Mouse (Mus musculus): ENCODE measurements around the gene Slc16a11. TPM values are rescaled to one million over a fixed set of nuclear protein-coding genes. Genes with fewer than 3 reads are reported as not detected.

The Slc16a11 gene
- total and polyA plus RNA-seq, 3 experiments: 0.34 to 9.6 (median 0.52) TPM

DNA sequence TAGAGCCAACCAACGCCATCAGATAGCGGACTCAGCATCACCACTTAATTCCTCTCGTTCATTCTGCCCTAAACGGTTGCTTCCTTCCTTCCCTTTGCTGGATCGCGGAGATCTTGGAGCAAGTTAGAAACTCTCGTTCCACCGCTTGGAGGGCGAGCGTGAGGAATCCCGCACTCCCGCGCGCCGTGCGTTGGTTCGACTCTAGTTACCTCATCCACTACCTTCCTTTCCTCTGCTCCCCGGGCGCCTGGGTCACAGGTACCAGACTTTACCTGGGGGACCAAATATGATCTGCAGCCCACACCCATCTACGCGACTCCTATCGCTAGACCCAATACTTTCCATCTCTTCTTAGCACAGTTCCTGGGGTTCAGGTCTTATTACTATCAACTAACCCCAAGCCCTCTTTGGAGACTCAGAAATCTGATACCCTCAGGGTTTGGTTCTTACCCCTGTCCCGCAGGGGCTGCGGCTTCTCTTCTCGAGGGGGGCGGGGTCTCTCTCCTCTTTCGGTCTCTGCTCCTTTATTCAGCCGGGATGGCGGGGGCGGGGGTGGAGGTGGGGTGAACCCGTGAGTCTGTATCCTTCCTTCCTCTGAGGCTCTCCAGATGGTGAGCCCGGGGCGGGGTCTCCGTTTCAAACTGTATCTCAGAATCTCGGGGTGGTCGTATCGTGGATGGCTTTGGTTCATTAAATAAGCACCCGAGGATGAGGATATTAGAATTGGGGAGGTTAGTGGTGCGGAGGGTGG lies 16.9 kb downstream of the Slc16a11 start, which contains the start of gene Bcl6b:
Gene Bcl6b, minus strand, starts transcription at position 539 of the 751 bp plus-strand sequence.
- H3K4me3 ChIP-seq: peak within 1 kb of the TSS; percentile 57
- peak within 1 kb of the TSS; percentile 62 for H3K9ac ChIP-seq (ENCODE audit: low read depth, low read length)
- H3K27ac ChIP-seq: peak within 1 kb of the TSS; percentile 94
- H3K36me3 ChIP-seq (ENCODE audit: control insufficient read depth, insufficient read depth, low read length): peaks cover under 1% of the 10 kb centered on the region
- H3K79me2 ChIP-seq (replicated peaks; ENCODE audit: control insufficient read depth, insufficient read depth, low read length): no peaks in the 10 kb centered on the region
- intact Hi-C loops (cut with DNase I): loop anchor here (1.0 kb wide), 1 partner anchor 8 kb away; the partner anchor contains the start of gene Slc16a13
- WGBS: 1% methylated on average over 39 of the region's 39 CpGs
- H3K27me3 ChIP-seq (ENCODE audit: control insufficient read depth, insufficient read depth, low read length): no peaks in the 10 kb centered on the region
- TF ChIP-seq EP300 (IDR thresholded peaks at IDR 0.05; ENCODE audit: insufficient read depth, low read depth, low read length): 0 out of 2 replicates have a peak, but pooled peaks have one; percentile 15
- peak; percentile 83 for TF ChIP-seq POLR2A (IDR thresholded peaks at IDR 0.05; ENCODE audit: insufficient read depth, low read depth, low read length)
- no peak for TF ChIP-seq CTCF (IDR thresholded peaks at IDR 0.05)
- H3K4me1 ChIP-seq (ENCODE audit: control insufficient read depth, insufficient read depth, low read length): peaks cover 6% of the 10 kb centered on the region; the same call in 1 of the 2 replicates
- peak; percentile 64 to 65 for DNase-seq

DNA sequence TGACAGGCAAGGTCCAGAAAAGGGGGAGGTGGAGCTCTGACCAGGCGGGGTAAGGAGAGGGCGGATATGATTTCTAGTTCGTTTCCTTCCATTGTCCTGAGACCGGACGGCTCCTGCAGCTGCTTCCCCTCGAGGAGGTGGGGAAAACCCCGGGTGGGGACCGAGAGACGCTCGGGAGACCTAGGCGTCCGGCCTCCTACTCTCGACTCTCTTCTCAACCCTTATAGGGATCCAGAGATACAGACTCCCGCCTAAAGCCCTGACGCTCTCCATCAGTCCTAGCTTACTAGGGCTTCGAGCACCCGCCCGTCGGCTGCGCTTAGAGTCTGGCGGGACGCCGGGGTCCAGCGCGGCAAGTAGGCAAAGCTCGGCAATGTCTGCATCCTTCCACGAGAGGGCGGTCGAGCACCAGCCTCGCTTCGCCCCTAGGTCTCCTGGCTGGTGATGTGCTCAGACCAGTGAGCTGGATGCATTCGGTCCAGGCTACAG lies 17.7 kb downstream of the Slc16a11 start:
- TF ChIP-seq CTCF (IDR thresholded peaks at IDR 0.05) (no peak), POLR2A (IDR thresholded peaks at IDR 0.05; ENCODE audit: insufficient read depth, low read depth, low read length) (peak; percentile 78; the same call in 1 of the 2 replicates), EP300 (IDR thresholded peaks at IDR 0.05; ENCODE audit: insufficient read depth, low read depth, low read length) (peak; percentile 97)
- WGBS: under 1% methylated on average over 32 of the region's 32 CpGs
- Histone ChIP-seq H3K36me3 (ENCODE audit: control insufficient read depth, insufficient read depth, low read length) (no peaks in the 10 kb centered on the region), H3K27me3 (ENCODE audit: control insufficient read depth, insufficient read depth, low read length) (no peaks in the 10 kb centered on the region), H3K79me2 (replicated peaks; ENCODE audit: control insufficient read depth, insufficient read depth, low read length) (no peaks in the 10 kb centered on the region), H3K4me1 (ENCODE audit: control insufficient read depth, insufficient read depth, low read length) (peaks cover 6% of the 10 kb centered on the region; the same call in 1 of the 2 replicates), H3K4me3 (peak overlapping the region; percentile 57), H3K27ac (peak overlapping the region; percentile 94), H3K9ac (ENCODE audit: low read depth, low read length) (peak overlapping the region; percentile 62)
- intact Hi-C loops (cut with DNase I): loop anchor here (1.0 kb wide), 1 partner anchor 9 kb away; the partner anchor contains the start of gene Slc16a13
- peak; percentile 90 to 91 for DNase-seq

DNA sequence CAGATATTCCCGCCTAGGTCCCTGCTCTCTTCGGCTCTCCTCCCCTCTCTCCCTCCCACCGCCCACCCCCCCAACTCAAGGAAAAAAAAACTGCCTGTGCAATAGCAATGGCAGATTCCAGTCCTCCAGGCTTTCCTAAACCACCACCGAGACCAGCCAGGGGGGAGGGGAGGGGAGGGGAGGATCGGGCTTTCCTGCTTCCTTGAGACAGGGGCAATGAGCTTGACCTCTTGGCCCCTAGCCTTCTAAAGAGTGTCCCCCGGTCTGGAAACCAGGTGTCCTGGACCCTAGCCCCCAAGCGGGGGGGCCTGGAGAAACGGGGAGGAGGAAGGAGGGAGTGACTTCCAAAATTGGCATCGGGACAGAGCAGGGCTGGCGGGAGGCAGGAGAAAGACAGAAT lies 20.0 kb downstream of the Slc16a11 start:
- WGBS: 10% methylated on average over 10 of the region's 10 CpGs
- Histone ChIP-seq H3K9ac (ENCODE audit: low read depth, low read length) (peak overlapping the region; percentile 83), H3K27ac (peak overlapping the region; percentile 94), H3K27me3 (ENCODE audit: control insufficient read depth, insufficient read depth, low read length) (no peaks in the 10 kb centered on the region), H3K4me3 (peak overlapping the region; percentile 43), H3K36me3 (ENCODE audit: control insufficient read depth, insufficient read depth, low read length) (no peaks in the 10 kb centered on the region), H3K4me1 (ENCODE audit: control insufficient read depth, insufficient read depth, low read length) (peaks cover 5% of the 10 kb centered on the region), H3K79me2 (replicated peaks; ENCODE audit: control insufficient read depth, insufficient read depth, low read length) (no peaks in the 10 kb centered on the region)
- intact Hi-C loops (cut with DNase I): no loop called here
- peak; percentile 73 to 79 for DNase-seq
- TF ChIP-seq EP300 (IDR thresholded peaks at IDR 0.05; ENCODE audit: insufficient read depth, low read depth, low read length) (0 out of 2 replicates have a peak, but pooled peaks have one; percentile 9), POLR2A (IDR thresholded peaks at IDR 0.05; ENCODE audit: insufficient read depth, low read depth, low read length) (no peak)

DNA sequence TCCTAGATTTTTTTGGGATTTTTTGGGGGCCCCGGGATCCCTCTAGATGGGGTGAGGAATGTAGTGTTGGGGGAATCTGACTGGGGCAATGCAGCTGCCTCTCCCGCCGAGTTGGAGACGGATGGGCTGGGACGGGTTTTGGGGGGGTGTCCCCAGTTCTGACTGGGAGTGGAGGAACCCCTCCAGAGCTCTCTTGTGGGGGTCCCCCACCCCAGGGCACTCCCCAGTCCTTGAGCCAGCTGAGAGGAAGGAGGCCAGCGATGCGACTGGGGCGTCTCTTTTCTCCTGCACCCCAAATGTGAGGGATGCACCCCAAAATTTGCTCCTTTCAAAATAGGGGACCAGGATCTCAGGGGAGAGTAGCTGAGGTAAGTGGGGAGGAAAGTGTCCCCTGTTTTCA lies 20.5 kb downstream of the Slc16a11 start:
- peak overlapping the region; percentile 83 for H3K9ac ChIP-seq (ENCODE audit: low read depth, low read length)
- intact Hi-C loops (cut with DNase I): no loop called here
- 32% methylated on average over 8 of the region's 8 CpGs for WGBS
- peaks cover 5% of the 10 kb centered on the region for H3K4me1 ChIP-seq (ENCODE audit: control insufficient read depth, insufficient read depth, low read length)
- H3K27ac ChIP-seq: peak overlapping the region; percentile 94
- H3K36me3 ChIP-seq (ENCODE audit: control insufficient read depth, insufficient read depth, low read length): no peaks in the 10 kb centered on the region
- TF ChIP-seq POLR2A (IDR thresholded peaks at IDR 0.05; ENCODE audit: insufficient read depth, low read depth, low read length) (no peak), EP300 (IDR thresholded peaks at IDR 0.05; ENCODE audit: insufficient read depth, low read depth, low read length) (no peak), CTCF (IDR thresholded peaks at IDR 0.05) (no peak)
- no peaks in the 10 kb centered on the region for H3K79me2 ChIP-seq (replicated peaks; ENCODE audit: control insufficient read depth, insufficient read depth, low read length)
- H3K27me3 ChIP-seq (ENCODE audit: control insufficient read depth, insufficient read depth, low read length): no peaks in the 10 kb centered on the region
- H3K4me3 ChIP-seq: peak overlapping the region; percentile 43
- DNase-seq: peak in 1 of 2 experiments; percentile 59

DNA sequence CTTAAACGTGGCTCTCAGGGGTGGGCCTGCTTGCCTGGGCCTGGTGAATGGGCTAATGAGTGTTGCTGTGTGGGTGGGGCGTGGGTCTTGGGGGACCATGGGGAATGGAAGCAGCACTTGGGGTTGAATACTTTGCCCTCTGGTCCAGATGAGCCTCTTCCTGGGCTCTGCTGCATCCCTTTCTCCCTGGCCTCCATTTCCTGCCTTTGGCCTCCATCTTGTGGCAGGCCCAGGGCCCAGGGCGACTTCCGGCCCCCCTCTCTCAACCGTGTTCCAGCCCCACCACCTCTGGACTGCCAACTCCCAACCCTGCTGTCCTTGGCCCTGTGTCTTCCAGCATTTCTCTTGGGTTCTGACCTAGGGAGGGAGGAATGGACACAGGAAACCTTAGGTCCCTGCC lies 21.5 kb downstream of the Slc16a11 start:
- no peaks in the 10 kb centered on the region for H3K36me3 ChIP-seq (ENCODE audit: control insufficient read depth, insufficient read depth, low read length)
- WGBS: 37% methylated on average over 5 of the region's 5 CpGs
- H3K79me2 ChIP-seq (replicated peaks; ENCODE audit: control insufficient read depth, insufficient read depth, low read length): no peaks in the 10 kb centered on the region
- peaks cover 5% of the 10 kb centered on the region for H3K4me1 ChIP-seq (ENCODE audit: control insufficient read depth, insufficient read depth, low read length)
- DNase-seq: peak; percentile 68 to 71
- H3K27me3 ChIP-seq (ENCODE audit: control insufficient read depth, insufficient read depth, low read length): no peaks in the 10 kb centered on the region
- TF ChIP-seq CTCF (IDR thresholded peaks at IDR 0.05) (no peak), EP300 (IDR thresholded peaks at IDR 0.05; ENCODE audit: insufficient read depth, low read depth, low read length) (no peak), POLR2A (IDR thresholded peaks at IDR 0.05; ENCODE audit: insufficient read depth, low read depth, low read length) (0 out of 2 replicates have a peak, but pooled peaks have one; percentile 37)
- intact Hi-C loops (cut with DNase I): no loop called here
- no peak overlapping the region for H3K9ac ChIP-seq (ENCODE audit: low read depth, low read length)
- no peak overlapping the region for H3K4me3 ChIP-seq
- H3K27ac ChIP-seq: peak overlapping the region; percentile 94

Measured in heart, adult 2 months (tissue).